Mouse (Mus musculus) heart, postnatal 25 days (tissue): Measurements from ENCODE around the gene Hba-a1. TPM values are rescaled to one million over a fixed set of nuclear protein-coding genes. Genes with fewer than 3 reads are reported as not detected.
"Not testable (repeated sequence)": the region's sequence is repeated elsewhere in the genome, so short reads cannot be mapped to it uniquely, and the experiment has no call there.

Source experiments
- DNase-seq: peaks from one replicate; pipeline ENCODE4 v3.0.0; 2022; ENCODE audit warnings: low spot score
- intact Hi-C: fragments of 180-260 bp; cut with DNase I; formaldehyde crosslinking; loops from one replicate; pipeline ENCODE4 v1.15.1; 2025
- total RNA-seq, 2 experiments: library from RNA; stranded (reverse); gene quantifications; 2 replicates each; pipeline ENCODE4 v1.2.3; 2021

Hba-a1 gene
- total RNA-seq, 2 experiments from 2014 or later = 9,129 to 20,531 TPM

DNA sequence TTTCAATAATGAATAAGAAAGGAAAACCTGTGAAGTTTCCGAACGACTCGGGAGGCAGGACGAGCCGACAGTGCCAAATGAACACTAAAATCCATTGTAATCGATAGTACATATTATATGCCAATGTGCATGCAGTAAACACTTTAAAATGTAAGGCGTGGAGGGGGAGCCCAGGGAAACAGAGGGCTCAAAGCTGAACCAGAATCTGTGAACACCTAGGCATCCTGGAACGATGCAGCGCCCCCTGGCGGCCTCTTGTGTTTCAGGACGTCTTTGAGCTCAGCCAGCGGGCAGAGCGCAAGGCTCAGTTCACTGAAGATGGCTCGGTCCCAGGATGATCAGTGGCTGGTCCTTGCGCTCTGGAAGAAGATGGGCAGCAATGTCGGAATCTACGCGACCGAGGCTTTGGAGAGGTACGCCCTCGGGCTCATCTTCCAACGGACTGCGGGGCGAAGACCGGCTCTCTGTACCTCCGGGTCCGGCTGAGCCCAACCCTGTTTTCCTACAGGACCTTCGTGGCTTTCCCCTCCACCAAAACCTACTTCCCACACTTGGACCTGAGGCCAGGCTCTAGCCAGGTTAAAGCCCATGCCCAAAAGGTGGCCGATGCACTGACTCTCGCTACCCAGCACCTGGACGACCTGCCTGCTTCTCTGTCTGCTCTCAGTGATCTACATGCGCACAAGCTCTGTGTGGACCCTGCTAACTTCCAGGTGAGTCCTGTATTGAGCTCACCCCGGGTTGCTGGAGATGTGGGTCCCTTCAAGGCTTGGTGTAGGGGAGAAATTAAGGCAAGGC is 3.6 kb downstream of the Hba-a1 start, which contains the start of gene Hbq1b:
Gene Hbq1b (plus strand): TSS at position 271 of the 798 bp plus-strand sequence.
- intact Hi-C loops = loop anchor here (2.0 to 5.0 kb wide), 2 partner anchors 35 to 104 kb away; no protein-coding TSS in a partner anchor
- DNase-seq = peak; percentile 32

DNA sequence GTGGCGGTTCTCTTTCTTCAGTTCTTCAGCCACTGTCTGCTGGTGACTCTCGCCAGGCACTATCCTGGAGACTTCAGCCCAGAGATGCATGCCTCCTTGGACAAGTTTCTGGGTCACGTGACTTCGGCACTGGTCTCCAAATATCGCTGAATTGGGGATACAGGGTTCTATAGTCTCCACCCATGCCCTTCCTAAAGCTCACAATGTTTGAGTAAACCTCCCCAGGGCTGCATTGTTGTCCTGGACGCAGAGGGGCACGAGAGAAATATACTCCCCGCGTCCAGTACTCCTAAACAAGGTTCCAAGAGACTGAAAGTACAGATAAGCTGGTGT is 4.1 kb downstream of the Hba-a1 start:
- intact Hi-C loops = loop anchor here (2.0 to 5.0 kb wide), 2 partner anchors 35 to 105 kb away; no protein-coding TSS in a partner anchor
- no peak for DNase-seq

DNA sequence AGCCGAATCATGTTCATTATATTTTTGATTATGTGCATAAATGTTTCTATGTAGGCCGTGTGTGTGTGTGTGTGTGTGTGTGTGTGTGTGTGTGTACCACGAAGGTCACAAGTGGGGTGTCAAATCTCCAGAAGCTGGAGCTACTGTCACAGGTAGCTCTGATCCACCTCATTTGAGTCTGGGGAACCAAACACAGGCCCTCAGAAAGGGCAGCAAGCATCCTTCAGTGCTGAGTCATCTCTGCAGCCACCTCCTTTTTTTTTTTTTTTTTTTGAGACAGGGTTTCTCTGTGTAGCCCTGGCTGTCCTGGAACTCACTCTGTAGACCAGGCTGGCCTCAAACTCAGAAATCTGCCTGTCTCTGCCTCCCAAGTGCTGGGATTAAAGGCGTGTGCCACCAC is 9.5 kb downstream of the Hba-a1 start:
- not testable (repeated sequence) for DNase-seq

DNA sequence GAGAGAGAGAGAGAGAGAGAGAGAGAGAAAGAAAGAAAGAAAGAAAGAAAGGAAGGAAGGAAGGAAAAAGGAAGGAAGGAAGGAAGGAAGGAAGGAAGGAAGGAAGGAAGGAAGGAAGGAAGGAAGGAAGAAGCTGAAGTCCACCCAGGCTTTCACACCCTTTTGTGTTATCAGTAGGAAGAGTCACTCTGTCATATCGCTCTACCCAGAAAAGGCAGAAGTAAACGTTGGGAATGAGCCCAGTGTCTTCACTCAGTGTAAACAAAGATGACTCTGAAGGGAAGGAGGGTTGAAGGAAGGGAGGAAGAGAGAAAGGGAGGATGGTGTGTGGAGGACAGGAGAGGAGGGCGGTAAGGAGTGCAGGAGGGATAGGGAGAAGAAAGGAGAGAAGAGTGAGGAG is 10.2 kb downstream of the Hba-a1 start:
- intact Hi-C loops, DNase-seq: not testable (repeated sequence)

More for the DNA sequence above, 9.5 kb downstream of the Hba-a1 start:
- intact Hi-C loops = not testable (repeated sequence)

DNA sequence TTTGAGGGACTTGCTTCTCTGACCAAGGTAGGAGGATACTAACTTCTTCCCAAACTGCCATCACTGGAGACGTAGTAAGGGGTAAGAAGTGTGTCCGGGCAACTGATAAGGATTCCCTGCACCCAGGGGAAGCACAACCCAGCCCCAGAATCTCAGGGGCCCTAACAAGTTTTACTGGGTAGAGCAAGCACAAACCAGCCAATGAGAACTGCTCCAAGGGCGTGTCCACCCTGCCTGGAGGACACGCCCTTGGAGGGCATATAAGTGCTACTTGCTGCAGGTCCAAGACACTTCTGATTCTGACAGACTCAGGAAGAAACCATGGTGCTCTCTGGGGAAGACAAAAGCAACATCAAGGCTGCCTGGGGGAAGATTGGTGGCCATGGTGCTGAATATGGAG is 12.9 kb downstream of the Hba-a1 start, which contains the start of gene Hba-a2:
Gene Hba-a2 (plus strand): TSS at position 287 of the 400 bp plus-strand sequence.
- intact Hi-C loops, DNase-seq: not testable (repeated sequence)

DNA sequence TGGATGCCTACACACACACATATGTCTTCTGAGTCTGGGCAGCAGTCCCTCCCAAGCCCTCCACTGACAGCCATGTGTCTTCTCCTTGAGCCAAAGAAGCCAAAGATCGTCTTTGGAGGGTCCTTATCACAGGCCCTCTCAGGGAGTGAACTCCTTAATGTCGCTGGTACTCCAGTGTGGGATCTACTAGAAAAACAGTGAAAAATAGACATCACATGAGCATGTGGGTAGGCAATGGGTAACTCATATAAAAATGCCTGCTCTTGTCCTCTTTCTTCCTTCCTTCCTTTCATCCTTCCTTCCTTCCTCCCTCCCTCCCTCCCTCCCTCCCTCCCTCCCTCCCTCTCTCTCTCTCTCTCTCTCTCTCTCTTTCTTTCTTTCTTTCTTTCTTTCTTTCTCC is 14.1 kb downstream of the Hba-a1 start:
- intact Hi-C loops, DNase-seq: not testable (repeated sequence)

DNA sequence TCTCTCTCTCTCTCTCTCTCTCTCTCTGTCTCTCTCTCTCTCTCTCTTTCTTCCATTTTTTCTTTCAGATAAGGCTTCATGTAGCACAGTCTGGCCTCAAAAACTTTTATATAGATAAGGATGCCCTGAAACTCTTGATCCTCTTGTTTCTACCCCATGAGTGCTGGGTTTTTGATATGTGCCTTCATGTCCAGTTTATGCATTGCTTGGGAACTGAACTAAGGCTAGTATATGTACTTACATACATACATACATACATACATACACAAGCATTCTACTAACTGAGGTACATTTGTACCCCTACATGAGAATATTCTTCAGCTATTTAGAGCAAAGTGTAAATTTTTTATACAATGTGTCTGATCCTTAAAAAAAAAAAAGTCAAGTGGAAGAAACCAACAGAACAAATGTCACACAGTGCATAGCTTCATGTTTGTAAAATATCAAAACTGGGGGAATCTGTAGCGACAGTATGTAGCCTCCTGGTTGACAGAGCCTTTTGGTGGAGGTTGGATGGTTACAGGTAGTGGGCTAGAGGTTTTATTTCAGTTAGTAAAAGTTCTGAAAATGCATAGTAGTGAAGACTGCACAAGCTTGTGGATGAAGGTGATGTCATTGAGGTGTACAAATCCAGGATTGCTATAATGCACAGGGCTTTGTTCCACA is 14.7 kb downstream of the Hba-a1 start:
- no peak for DNase-seq
- intact Hi-C loops = no loop called here

DNA sequence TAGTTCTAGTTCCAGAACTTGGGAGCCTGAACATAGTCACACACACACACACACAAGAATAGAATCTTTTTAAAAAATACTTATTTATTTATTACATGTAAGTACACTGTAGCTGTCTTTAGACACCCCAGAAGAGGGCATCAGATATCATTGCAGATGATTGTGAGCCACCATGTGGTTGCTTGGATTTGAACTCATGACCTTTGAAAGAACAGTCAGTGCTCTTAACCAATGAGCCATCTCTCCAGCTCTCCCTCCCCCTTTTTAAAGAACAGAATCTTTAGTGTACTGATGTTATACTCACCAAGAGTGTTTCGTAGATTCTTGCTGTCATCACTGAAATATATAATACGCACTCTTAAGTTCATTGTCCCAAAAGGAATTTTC is 15.2 kb downstream of the Hba-a1 start:
- no peak for DNase-seq
- intact Hi-C loops = no loop called here

DNA sequence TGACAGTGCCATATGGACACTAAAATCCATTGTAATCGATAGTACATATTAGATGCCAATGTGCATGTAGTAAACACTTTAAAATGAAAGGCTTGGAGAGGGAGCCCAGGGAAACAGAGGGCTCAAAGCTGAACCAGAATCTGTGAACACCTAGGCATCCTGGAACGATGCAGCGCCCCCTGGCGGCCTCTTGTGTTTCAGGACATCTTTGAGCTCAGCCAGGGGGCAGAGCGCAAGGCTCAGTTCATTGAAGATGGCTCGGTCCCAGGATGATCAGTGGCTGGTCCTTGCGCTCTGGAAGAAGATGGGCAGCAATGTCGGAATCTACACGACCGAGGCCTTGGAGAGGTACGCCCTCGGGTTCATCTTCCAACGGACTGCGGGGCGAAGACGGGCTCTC is 16.6 kb downstream of the Hba-a1 start, which contains the start of gene Hbq1a:
Gene Hbq1a (plus strand): TSS at position 205 of the 400 bp plus-strand sequence.
- DNase-seq = not testable (repeated sequence)
- intact Hi-C loops = loop anchor here (5.0 kb wide), 1 partner anchor 118 kb away; no protein-coding TSS in a partner anchor

DNA sequence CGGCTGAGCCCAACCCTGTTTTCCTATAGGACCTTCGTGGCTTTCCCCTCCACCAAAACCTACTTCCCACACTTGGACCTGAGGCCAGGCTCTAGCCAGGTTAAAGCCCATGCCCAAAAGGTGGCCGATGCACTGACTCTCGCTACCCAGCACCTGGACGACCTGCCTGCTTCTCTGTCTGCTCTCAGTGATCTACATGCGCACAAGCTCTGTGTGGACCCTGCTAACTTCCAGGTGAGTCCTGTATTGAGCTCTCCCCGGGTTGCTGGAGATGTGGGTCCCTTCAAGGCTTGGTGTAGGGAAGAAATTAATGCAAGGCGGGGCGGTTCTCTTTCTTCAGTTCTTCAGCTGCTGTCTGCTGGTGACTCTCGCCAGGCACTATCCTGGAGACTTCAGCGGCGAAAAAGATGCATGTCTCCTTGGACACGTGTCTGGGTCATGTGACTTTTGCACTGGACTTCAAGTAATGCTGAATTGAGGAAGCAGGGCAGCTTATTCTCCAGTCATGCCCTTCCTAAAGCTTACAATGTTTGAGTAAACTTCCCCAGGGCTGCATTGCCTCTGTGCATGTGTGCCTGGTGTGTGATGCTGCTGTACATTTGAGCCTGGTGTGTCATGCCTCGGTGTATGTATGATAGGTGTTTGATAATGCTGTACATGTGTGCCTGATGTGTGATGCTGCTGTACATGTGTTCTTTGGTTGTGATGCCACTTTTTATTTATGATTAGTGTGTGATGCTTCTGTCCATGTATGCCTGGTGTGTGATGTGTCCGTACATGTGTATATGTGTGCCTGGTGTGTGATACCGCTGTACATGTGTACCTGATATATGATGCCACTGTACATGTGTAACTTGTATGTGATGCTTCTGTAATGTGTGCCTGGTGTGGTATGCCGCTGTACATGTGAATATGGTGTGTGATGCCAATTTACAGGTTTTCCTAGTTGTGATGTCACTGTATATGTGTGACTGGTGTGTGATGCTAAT is 17.3 kb downstream of the Hba-a1 start:
- no peak for DNase-seq
- intact Hi-C loops = loop anchor here (5.0 kb wide), 1 partner anchor 118 kb away; no protein-coding TSS in a partner anchor

DNA sequence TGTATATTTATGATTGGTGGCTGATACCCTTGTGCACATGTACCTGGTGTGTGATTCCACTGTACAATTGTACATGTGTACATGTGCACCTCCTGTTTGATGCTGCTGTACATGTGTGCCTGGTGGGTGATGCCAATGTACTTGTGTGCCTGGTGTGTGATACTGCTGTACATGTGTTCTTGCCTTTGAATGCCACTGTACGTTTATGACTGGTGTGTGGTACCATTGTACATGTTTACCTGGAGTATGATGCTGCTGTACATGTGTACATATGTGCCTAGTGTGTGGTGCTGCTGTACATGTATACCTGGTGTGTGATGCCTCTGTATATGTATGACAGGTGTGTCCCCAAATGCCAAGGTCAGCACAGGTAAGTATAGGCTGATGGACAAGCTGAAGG is 18.2 kb downstream of the Hba-a1 start:
- intact Hi-C loops = loop anchor here (5.0 kb wide), 1 partner anchor 119 kb away; no protein-coding TSS in a partner anchor
- no peak for DNase-seq

DNA sequence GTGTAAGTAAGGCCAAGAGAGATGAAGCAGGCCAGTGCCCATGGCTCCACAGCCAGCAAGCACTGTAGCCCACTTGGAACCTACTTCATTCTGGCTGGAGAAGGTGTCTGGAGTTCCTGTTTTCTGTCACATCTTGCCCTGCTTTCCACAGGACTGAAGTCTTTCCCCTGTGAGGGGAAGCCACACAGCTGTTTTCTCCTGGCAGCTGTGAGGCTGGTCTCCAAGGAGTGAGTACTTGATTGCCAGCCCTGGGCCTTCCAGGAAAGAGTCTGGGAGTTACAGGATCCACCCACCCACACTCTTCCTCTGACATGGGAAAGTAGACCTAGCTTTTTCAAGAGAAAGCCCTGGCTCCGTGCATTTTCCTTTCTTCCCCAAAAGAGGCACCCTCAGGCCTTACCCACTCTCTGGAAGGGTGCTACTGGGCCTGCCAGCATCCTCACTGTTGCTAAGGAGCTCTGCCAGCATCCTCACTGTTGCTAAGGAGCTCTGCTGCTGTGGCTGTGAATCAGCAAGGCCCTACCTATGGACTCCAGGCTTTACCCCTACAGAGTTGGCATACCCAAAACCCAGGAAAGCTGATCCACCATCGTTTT is 19.6 kb downstream of the Hba-a1 start:
- no peak for DNase-seq
- intact Hi-C loops = loop anchor here (5.0 kb wide), 1 partner anchor 121 kb away; no protein-coding TSS in a partner anchor

DNA sequence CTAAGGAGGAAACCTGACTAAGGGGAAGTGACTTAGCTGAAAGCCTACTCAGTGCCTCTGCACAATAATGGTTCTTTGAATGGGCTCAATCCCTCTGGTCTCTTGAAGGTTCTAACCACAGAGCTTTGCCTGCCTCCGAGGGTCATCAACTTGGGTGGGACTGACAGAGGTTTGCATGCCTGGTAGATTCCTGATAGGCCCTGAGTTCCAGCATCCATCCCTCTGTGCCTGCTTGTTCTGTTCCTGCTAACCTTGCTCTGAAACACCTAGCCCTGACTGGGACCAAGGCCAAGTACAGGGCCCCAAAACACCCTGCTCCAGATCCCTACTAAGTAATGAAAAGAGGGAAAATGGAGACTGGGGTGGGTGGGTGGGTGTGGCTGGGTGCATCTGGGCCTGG is 20.1 kb downstream of the Hba-a1 start:
- intact Hi-C loops = loop anchor here (5.0 kb wide), 1 partner anchor 121 kb away; no protein-coding TSS in a partner anchor
- DNase-seq = no peak

DNA sequence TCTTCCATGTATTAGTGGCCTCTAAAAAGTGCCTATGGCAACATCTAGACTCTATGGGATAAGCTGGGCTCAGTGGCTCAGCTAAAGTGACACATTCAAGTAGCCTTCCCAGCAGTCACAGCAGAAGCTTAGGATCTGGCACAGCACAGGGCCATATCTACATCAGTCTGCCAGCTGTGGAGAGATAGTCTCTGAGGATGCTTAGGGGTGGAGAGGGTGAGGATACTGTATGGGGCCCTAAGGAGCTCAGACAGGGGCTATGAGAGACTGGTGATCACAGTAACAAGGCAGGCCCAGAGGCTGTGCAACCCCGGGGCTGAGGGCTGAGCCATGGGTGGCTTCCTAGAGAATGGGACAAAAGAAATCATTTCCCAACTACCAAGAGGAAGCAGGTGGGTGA is 23.7 kb downstream of the Hba-a1 start:
- intact Hi-C loops = no loop called here
- no peak for DNase-seq

DNA sequence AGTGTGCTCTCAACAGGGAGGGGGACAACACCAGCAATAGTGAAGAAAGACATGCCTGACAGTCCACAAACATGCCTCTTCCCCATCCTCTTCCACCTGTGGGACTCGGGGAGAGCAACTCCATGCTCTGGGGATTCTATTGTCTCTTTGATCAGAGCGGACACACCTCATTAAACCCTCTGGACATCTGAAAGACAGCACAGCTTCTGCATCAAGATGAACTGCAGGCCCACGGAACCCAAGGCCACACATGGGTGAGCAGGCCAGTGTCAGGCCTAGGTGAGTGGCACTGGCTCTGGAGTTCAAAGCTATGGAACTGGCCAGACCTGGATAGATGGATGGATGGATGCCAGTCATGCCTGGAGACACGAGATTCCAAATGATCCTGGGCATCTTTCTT is 26.1 kb downstream of the Hba-a1 start:
- intact Hi-C loops = no loop called here
- no peak for DNase-seq

DNA sequence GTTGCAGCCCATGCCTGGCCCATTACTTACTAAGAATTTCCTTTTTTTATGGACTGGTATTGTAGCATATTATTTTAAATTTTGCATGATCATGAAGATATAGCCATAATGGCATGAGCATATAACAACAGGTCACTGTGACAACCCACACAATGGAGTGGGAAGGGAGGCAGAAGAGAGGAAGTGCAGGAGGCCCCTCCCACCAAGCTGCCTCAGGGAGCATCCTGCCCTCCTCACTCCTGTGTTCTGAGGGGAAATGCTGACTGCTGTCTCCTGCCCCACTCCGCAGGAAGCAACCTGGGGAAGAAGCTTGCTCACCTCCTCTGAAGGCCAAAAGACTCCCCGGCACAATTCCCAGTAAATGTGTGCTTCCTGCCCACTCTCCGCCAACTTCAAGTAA is 26.6 kb downstream of the Hba-a1 start:
- no peak for DNase-seq
- intact Hi-C loops = no loop called here

DNA sequence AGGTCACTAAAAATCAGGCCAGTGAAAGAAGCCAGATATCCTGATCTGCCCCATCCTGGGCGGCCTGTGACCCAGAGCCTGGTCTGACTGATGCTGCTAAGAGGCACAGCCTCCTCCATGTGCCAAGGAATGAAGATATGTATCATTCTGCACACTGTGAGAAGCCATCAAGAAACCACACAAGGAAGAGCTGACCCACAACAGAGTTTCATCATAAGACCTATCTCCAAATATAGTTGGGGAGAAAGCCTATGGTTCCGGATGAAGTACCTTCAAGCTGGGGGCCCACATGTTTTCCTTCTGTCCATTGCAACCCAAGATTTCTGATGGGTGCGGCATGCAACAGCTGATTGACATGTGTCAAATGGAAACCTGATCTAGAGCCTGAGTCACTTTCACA is 32.7 kb downstream of the Hba-a1 start:
- no peak for DNase-seq
- intact Hi-C loops = no loop called here

DNA sequence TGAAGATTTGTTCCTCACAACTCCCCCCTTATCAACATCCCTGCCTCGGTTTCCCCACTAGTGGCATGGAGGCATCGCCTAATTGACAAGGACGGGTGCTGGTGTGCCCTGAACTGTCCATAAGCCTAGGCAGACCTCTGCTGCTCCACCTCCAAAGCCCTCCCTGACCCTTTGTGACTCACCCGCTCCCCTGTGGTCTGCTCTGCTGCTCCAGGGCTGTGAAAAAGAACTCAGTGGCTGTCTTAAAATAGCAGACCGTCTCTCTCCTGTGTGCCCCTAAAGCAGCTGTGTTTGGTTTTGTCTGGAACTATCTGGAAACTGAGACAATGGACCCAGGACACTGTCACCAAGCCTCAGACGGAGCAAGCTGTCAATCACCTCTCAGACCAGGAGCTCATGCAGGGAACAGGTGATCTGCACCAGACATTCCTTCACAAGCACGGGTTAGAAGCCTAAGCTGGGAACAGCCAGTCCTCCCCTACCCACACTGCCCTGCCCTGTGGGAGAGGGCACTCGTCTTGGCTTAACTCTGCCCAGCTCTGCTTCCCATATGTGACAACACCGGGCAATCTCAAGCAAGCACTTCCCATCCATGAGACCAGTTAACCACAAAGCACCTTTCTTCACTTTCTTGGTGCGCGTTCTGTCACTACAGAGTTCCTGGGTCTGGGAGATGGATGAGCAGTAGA is 37.3 kb downstream of the Hba-a1 start:
- intact Hi-C loops = loop anchor here (5.0 kb wide), 1 partner anchor 33 kb away; the partner anchor contains the start of gene Hbq1b
- DNase-seq = no peak

DNA sequence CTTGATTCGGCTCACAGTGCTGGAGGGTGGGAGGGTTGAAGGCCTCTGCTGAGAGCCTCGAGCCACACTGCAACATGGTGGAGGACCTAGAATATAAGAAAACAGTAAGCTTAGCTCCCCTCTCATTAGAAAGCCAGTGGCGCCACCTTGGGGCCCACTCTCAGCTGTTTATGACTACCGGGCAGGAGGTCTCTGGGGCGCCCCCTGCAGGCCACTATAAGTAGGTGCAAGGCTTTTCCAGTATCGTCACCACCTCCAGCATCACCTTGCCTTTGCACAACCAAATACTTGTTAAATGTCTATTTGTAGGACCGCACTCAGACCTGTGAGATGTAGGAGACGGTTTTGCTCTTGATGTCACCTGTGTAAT is 37.9 kb downstream of the Hba-a1 start:
- intact Hi-C loops = loop anchor here (5.0 kb wide), 1 partner anchor 34 kb away; the partner anchor contains the start of gene Hbq1b
- DNase-seq = peak; percentile 17
